Mouse (Mus musculus) testis, adult 10 weeks (tissue): Measurements from ENCODE around the gene Bloc1s2. TPM values are rescaled to one million over a fixed set of nuclear protein-coding genes. Genes with fewer than 3 reads are reported as not detected.

Experiments used
- polyA plus RNA-seq: library from polyadenylated mRNA; stranded (reverse); fragments of 350-450 nt; fragmentation: Illumina TruSeq; extraction: RNeasy Lipid Tissue Mini Kit (QIAGEN cat#74804); gene quantifications from one replicate; pipeline ENCODE4 v1.2.3, GENCODE M21; 2014; ENCODE audit warnings: low read depth, low replicate concordance

The Bloc1s2 gene
- polyA plus RNA-seq: 72.1 TPM

DNA sequence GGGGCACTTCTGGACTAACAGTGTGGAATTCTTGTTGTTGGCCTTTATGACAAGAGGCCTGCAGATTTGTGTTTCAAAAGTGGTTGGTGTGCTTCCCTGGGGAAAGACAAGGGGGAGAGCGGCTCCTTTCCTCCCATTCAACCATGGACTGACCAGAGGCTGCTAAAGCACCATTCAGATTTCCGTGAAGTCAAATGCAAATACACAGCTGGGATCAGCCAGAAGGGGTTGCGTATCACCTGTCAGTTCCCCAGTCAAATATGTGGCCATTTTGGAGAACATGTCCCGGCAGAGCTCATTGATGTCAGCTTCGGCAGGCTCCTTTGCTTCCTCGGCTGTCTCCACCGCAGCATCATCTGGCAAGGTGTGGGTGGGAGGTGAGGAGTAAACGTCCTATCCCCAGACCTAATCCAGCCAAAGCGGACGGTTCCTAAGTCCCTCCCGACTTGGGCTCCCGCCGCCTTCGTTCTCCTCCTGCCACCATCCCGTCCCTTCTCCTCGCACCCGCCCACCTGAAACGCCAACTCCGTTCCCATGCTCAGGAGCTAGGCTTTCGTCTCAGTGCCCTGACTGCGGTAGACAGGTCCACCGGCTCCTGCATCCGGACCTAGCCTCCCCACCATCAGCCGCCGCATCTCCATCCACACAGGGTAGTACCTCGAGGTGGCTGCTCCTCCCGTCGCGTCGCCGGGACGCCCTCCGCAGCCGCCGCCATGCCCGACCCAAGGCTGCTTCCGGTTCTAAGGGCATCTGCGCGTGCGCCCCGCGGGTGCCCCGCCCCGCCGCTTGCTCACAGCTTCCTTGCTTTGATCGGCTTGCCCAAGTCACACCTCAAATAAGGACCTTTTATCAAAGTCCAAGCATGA is at the start of gene Bloc1s2:
TSS of gene Bloc1s2 (minus strand) at position 745 of the 866 bp plus-strand sequence.

DNA sequence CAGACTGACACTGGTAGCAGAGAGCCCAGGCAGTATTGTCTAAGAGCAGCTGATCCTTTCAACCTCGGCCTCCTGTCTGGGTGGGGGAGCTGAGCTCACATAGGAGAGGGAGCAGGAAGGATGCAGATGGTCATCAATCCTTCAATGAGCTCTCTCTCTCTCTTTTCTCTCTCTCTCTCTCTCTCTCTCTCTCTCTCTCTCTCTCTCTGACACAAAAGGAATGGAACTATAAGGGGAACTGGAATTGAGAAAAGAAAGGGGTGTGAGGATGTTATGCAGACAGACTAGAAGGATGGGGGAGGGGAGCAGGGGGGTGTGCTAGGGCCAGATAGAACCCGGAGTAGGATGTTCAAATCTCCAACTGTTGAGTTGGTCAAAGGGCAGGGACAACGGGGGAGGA is 46.1 kb upstream of the Bloc1s2 start, which contains the start of gene Pkd2l1:
TSS of gene Pkd2l1 (minus strand) at position 101 of the 400 bp plus-strand sequence.

GRCm38 (mm10) chr19:44135072-44135959 is 10.9 kb downstream of the Bloc1s2 start, which contains the start of gene Cwf19l1:
Gene Cwf19l1, minus strand, starts transcription at chr19:44135876.

GRCm38 (mm10) chr19:44106831-44107660 is 39.2 kb downstream of the Bloc1s2 start, which contains the start of gene Chuk:
Gene Chuk, minus strand, starts transcription at chr19:44107480.

Other genes starting within 250 kb of the Bloc1s2 start
- 4.2 TPM for gene Dnmbp, start 206.3 kb downstream of the Bloc1s2 start, polyA plus RNA-seq
- gene Cpn1, start 159.9 kb downstream of the Bloc1s2 start, polyA plus RNA-seq: 0.91 TPM
- 1.0 TPM for gene Cyp2c23, start 117.2 kb downstream of the Bloc1s2 start, polyA plus RNA-seq
- 69.0 TPM for gene Erlin1, start 76.7 kb downstream of the Bloc1s2 start, polyA plus RNA-seq
- 69.4 TPM for gene Chuk, start 39.0 kb downstream of the Bloc1s2 start, polyA plus RNA-seq
- 11.8 TPM for gene Cwf19l1, start 10.6 kb downstream of the Bloc1s2 start, polyA plus RNA-seq
- gene Pkd2l1, start 46.0 kb upstream of the Bloc1s2 start, polyA plus RNA-seq: 4.5 TPM
- 2.3 TPM for gene Scd3, start 56.8 kb upstream of the Bloc1s2 start, polyA plus RNA-seq
- gene Scd2, start 147.2 kb upstream of the Bloc1s2 start, polyA plus RNA-seq: 82.3 TPM
- 0.56 TPM for gene Scd4, start 186.6 kb upstream of the Bloc1s2 start, polyA plus RNA-seq